Mouse (Mus musculus) MEL (cell line): Measurements from ENCODE around the gene Grrp1. TPM values are rescaled to one million over a fixed set of nuclear protein-coding genes. Genes with fewer than 3 reads are reported as not detected.
A peak's percentile ranks its signal among the peaks of the same experiment; 100 is the strongest.
"Not testable (repeated sequence)": the region's sequence is repeated elsewhere in the genome, so short reads cannot be mapped to it uniquely, and the experiment has no call there.

ENCODE experiments used
- DNase-seq: peaks from one replicate; pipeline ENCODE4 v3.0.0; 2011; ENCODE audit warnings: low read depth, low spot score
- H3K27ac ChIP-seq: 2 replicates; pipeline ENCODE4 v1.5.1; 2012; ENCODE audit warnings: low read depth, mild to moderate bottlenecking, control low read depth, low read length, moderate library complexity; ENCODE audit not compliant: control insufficient read depth
- H3K27me3 ChIP-seq, 2 experiments: fragments of 150-350 bp in 1 of 2; sonication (generic) in 1 of 2; 2 replicates each; pipeline ENCODE4 v1.6.1; 2012; ENCODE audit warnings: low read length in 2 of 2, mild to moderate bottlenecking in 2 of 2, improper control_type of control experiment in 1 of 2, moderate library complexity in 1 of 2; ENCODE audit not compliant: insufficient read depth in 2 of 2, control insufficient read depth in 1 of 2
- H3K36me3 ChIP-seq, 2 experiments: 2 replicates each; pipeline ENCODE4 v1.6.1; 2012 to 2014; ENCODE audit warnings: low read length in 2 of 2, improper control_type of control experiment in 1 of 2, inconsistent platforms in 1 of 2, mild to moderate bottlenecking in 1 of 2; ENCODE audit not compliant: insufficient read depth in 2 of 2, control insufficient read depth in 1 of 2
- H3K4me1 ChIP-seq, 2 experiments: fragments of 150-350 bp in 1 of 2; sonication (generic) in 1 of 2; 2 replicates each; pipeline ENCODE4 v1.6.1; 2012; ENCODE audit warnings: low read length in 2 of 2, improper control_type of control experiment in 1 of 2, mild to moderate bottlenecking in 1 of 2; ENCODE audit not compliant: insufficient read depth in 2 of 2, control insufficient read depth in 1 of 2
- H3K4me3 ChIP-seq, 2 experiments: fragments of 150-350 bp in 1 of 2; sonication (generic) in 1 of 2; 2 replicates each; pipeline ENCODE4 v1.5.1; 2012; ENCODE audit warnings: low read depth in 2 of 2, low read length in 2 of 2, mild to moderate bottlenecking in 2 of 2, moderate library complexity in 2 of 2, control low read depth in 1 of 2, improper control_type of control experiment in 1 of 2; ENCODE audit not compliant: control insufficient read depth in 1 of 2, insufficient read depth in 1 of 2
- H3K79me2 ChIP-seq: 2 replicates; pipeline ENCODE4 v1.6.1; 2012; ENCODE audit warnings: mild to moderate bottlenecking, low read length, moderate library complexity; ENCODE audit not compliant: control insufficient read depth, poor library complexity, insufficient read depth
- H3K9ac ChIP-seq: 2 replicates; pipeline ENCODE4 v1.6.1; 2012; ENCODE audit warnings: low read depth, mild to moderate bottlenecking, control low read depth, low read length, moderate library complexity; ENCODE audit not compliant: control insufficient read depth, poor library complexity, severe bottlenecking
- H3K9me3 ChIP-seq: fragments of 150-350 bp; sonication (generic); replicated peaks from 2 replicates; pipeline ENCODE4 v1.6.1; 2012; ENCODE audit warnings: mild to moderate bottlenecking, low read length, improper control_type of control experiment, moderate library complexity; ENCODE audit not compliant: insufficient read depth
- BHLHE40 ChIP-seq: IDR thresholded peaks from 2 replicates; pipeline ENCODE4 v1.6.1; 2012; ENCODE audit warnings: low read depth, mild to moderate bottlenecking, inconsistent platforms, low read length, improper control_type of control experiment, borderline replicate concordance
- CHD2 ChIP-seq: IDR thresholded peaks from 2 replicates; pipeline ENCODE4 v1.6.1; 2011; ENCODE audit warnings: low read length, improper control_type of control experiment
- CTCF ChIP-seq, 3 experiments: IDR thresholded peaks in 2 of 3; conservative IDR thresholded peaks in 1 of 3; 2 replicates each; pipeline ENCODE4 v1.5.1; 2011 to 2012; ENCODE audit warnings: low read length in 3 of 3, low read depth in 2 of 3, mild to moderate bottlenecking in 2 of 3, improper control_type of control experiment in 1 of 3, inconsistent platforms in 1 of 3, mixed read lengths in 1 of 3, moderate library complexity in 1 of 3; ENCODE audit not compliant: control insufficient read depth in 1 of 3, insufficient read depth in 1 of 3, poor library complexity in 1 of 3, severe bottlenecking in 1 of 3
- GATA1 ChIP-seq: IDR thresholded peaks from 2 replicates; pipeline ENCODE4 v1.6.1; 2011; ENCODE audit warnings: low read depth, low read length, improper control_type of control experiment
- MAFK ChIP-seq: IDR thresholded peaks from 2 replicates; pipeline ENCODE4 v1.6.1; 2011; ENCODE audit warnings: low read depth, mild to moderate bottlenecking, low read length, improper control_type of control experiment, borderline replicate concordance
- MAX ChIP-seq: IDR thresholded peaks from 2 replicates; pipeline ENCODE4 v1.6.1; 2011; ENCODE audit warnings: low read length, improper control_type of control experiment
- MXI1 ChIP-seq: IDR thresholded peaks from 2 replicates; pipeline ENCODE4 v1.6.1; 2011; ENCODE audit warnings: mild to moderate bottlenecking, low read depth, low read length, improper control_type of control experiment
- MYC ChIP-seq: IDR thresholded peaks from 2 replicates; pipeline ENCODE4 v1.6.1; 2011; ENCODE audit warnings: low read depth, mild to moderate bottlenecking, low read length, improper control_type of control experiment, moderate library complexity
- NELFE ChIP-seq: IDR thresholded peaks from 2 replicates; pipeline ENCODE4 v1.6.1; 2011; ENCODE audit warnings: low read depth, low read length, improper control_type of control experiment
- POLR2A ChIP-seq, 2 experiments: IDR thresholded peaks; 2 replicates each; pipeline ENCODE4 v1.6.1; 2011 to 2012; ENCODE audit warnings: low read length in 2 of 2, mild to moderate bottlenecking in 2 of 2, control low read depth in 1 of 2, improper control_type of control experiment in 1 of 2, low read depth in 1 of 2, moderate library complexity in 1 of 2; ENCODE audit not compliant: control insufficient read depth in 1 of 2, insufficient read depth in 1 of 2, poor library complexity in 1 of 2
- RAD21 ChIP-seq: IDR thresholded peaks from 2 replicates; pipeline ENCODE4 v1.6.1; 2011; ENCODE audit warnings: mild to moderate bottlenecking, low read depth, low read length, improper control_type of control experiment
- SIN3A ChIP-seq: IDR thresholded peaks from 2 replicates; pipeline ENCODE4 v1.6.1; 2012; ENCODE audit warnings: low read length, improper control_type of control experiment, inconsistent platforms
- SMC3 ChIP-seq: IDR thresholded peaks from 2 replicates; pipeline ENCODE4 v1.6.1; 2011; ENCODE audit warnings: low read depth, low read length, improper control_type of control experiment
- TAL1 ChIP-seq: IDR thresholded peaks from 2 replicates; pipeline ENCODE4 v1.6.1; 2012; ENCODE audit warnings: mild to moderate bottlenecking, inconsistent platforms, low read length, moderate library complexity, mixed read lengths
- ZC3H11A ChIP-seq: IDR thresholded peaks from 2 replicates; pipeline ENCODE4 v1.6.1; 2012; ENCODE audit warnings: low read depth, mild to moderate bottlenecking, inconsistent platforms, low read length, improper control_type of control experiment
- ZKSCAN1 ChIP-seq: IDR thresholded peaks from 2 replicates; pipeline ENCODE4 v1.6.1; 2012; ENCODE audit warnings: low read depth, mild to moderate bottlenecking, inconsistent platforms, low read length, improper control_type of control experiment, moderate library complexity
- polyA plus RNA-seq, 2 experiments: library from polyadenylated mRNA; stranded (reverse) in 1 of 2; unstranded in 1 of 2; fragments of >175 nt in 1 of 2; fragments of >200 nt in 1 of 2; gene quantifications; 2 replicates each; pipeline versions ENCODE4 v1.2.1 to v1.2.4; 2012; ENCODE audit warnings: low replicate concordance in 2 of 2, low read depth in 1 of 2; ENCODE audit not compliant: insufficient read length in 2 of 2, insufficient read depth in 1 of 2, missing spikeins in 1 of 2
- total RNA-seq: library from RNA; depleted of rRNA; stranded (reverse); fragments of 300-350 nt; gene quantifications from 2 replicates; pipeline ENCODE4 v1.2.3, GENCODE M21; 2012

The Grrp1 gene
- total and polyA plus RNA-seq, 3 experiments, result not detected

GRCm38 (mm10) chr4:134271979-134272378 lies 18.1 kb upstream of the Grrp1 start:
- Histone ChIP-seq H3K4me1 (peaks cover 4 to 12% of the 10 kb centered on the region in 2 experiments; a peak in 3 of 4 replicates), H3K36me3 (peaks cover 2 to 10% of the 10 kb centered on the region in 2 experiments; a peak in 3 of 4 replicates), H3K4me3 (no peak overlapping the region), H3K9me3 (no peaks in the 10 kb centered on the region), H3K9ac (no peak overlapping the region), H3K27ac (no peak overlapping the region), H3K27me3 (no peaks in the 10 kb centered on the region)
- no peak for TF ChIP-seq ZKSCAN1
- no peak for TF ChIP-seq GATA1
- TF ChIP-seq POLR2A (IDR thresholded peaks at IDR 0.05; ENCODE audit: control insufficient read depth in 1 of 2, insufficient read depth in 1 of 2, low read depth in 1 of 2, low read length in 2 of 2, poor library complexity in 1 of 2), result no peak
- TF ChIP-seq MAFK, result no peak
- TF ChIP-seq NELFE, result no peak
- TF ChIP-seq MYC, result no peak
- no peak for TF ChIP-seq CHD2
- TF ChIP-seq TAL1, result no peak
- TF ChIP-seq SIN3A, result no peak
- TF ChIP-seq, all 39 proteins: peak for 0
- H3K79me2 ChIP-seq, result no peaks in the 10 kb centered on the region; the same call in 1 of the 2 replicates
- no peak for DNase-seq

GRCm38 (mm10) chr4:134269622-134270021 lies 15.7 kb upstream of the Grrp1 start:
- not testable (repeated sequence) for H3K79me2 ChIP-seq, H3K27me3 ChIP-seq
- peaks cover 0 to 10% of the 10 kb centered on the region in 2 experiments; a peak in 2 of 4 replicates for H3K36me3 ChIP-seq
- TF ChIP-seq MYC, result peak; percentile 76
- TF ChIP-seq SMC3, result peak; percentile 71
- TF ChIP-seq RAD21, result peak; percentile 48
- peak; percentile 52 for TF ChIP-seq ZC3H11A
- peak; percentile 38 to 67 (median 43) for TF ChIP-seq CTCF (IDR thresholded peaks at IDR 0.05 in 2 of 3, conservative IDR thresholded peaks at IDR 0.05 in 1 of 3; ENCODE audit: control insufficient read depth in 1 of 3, insufficient read depth in 1 of 3, low read depth in 2 of 3, low read length in 3 of 3, poor library complexity in 1 of 3, severe bottlenecking in 1 of 3)
- TF ChIP-seq, all 39 proteins: peak for 5; not testable (repeated sequence) for 34
- not testable (repeated sequence) for H3K9me3 ChIP-seq, H3K4me3 ChIP-seq, H3K9ac ChIP-seq, H3K27ac ChIP-seq
- H3K4me1 ChIP-seq, result peaks cover 4 to 12% of the 10 kb centered on the region in 2 experiments; a peak in 3 of 4 replicates
- peak; percentile 53 for DNase-seq

- Histone ChIP-seq H3K79me2 (no peaks in the 10 kb centered on the region), H3K4me3 (no peak overlapping the region), H3K9me3 (no peaks in the 10 kb centered on the region), H3K9ac (no peak overlapping the region), H3K27me3 (no peaks in the 10 kb centered on the region), H3K36me3 (peaks cover 0 to 4% of the 10 kb centered on the region in 2 experiments; a peak in 2 of 4 replicates), H3K27ac (no peak overlapping the region), H3K4me1 (peaks cover 0 to 6% of the 10 kb centered on the region in 2 experiments; a peak in 2 of 4 replicates)
- no peak for DNase-seq
- peak in 1 of 3 experiments; percentile 2; a peak in 1 of 6 replicates for TF ChIP-seq CTCF (IDR thresholded peaks at IDR 0.05 in 2 of 3, conservative IDR thresholded peaks at IDR 0.05 in 1 of 3; ENCODE audit: control insufficient read depth in 1 of 3, insufficient read depth in 1 of 3, low read depth in 2 of 3, low read length in 3 of 3, poor library complexity in 1 of 3, severe bottlenecking in 1 of 3)
- TF ChIP-seq MXI1, result no peak
- no peak for TF ChIP-seq BHLHE40
- no peak for TF ChIP-seq MAX
- TF ChIP-seq, all 39 proteins: peak for 1
Measured at GRCm38 (mm10) chr4:134268102-134268655, 14.3 kb upstream of the Grrp1 start.
